Mouse (Mus musculus) urinary bladder, postnatal 14 days (tissue): ENCODE data around the gene H2-Q1.
"Not testable (repeated sequence)": the region's sequence is repeated elsewhere in the genome, so short reads cannot be mapped to it uniquely, and the experiment has no call there.

Experiments used
- DNase-seq: peaks from one replicate; pipeline ENCODE4 v3.0.0; 2021; ENCODE audit warnings: low spot score

H2-Q1 gene

DNA sequence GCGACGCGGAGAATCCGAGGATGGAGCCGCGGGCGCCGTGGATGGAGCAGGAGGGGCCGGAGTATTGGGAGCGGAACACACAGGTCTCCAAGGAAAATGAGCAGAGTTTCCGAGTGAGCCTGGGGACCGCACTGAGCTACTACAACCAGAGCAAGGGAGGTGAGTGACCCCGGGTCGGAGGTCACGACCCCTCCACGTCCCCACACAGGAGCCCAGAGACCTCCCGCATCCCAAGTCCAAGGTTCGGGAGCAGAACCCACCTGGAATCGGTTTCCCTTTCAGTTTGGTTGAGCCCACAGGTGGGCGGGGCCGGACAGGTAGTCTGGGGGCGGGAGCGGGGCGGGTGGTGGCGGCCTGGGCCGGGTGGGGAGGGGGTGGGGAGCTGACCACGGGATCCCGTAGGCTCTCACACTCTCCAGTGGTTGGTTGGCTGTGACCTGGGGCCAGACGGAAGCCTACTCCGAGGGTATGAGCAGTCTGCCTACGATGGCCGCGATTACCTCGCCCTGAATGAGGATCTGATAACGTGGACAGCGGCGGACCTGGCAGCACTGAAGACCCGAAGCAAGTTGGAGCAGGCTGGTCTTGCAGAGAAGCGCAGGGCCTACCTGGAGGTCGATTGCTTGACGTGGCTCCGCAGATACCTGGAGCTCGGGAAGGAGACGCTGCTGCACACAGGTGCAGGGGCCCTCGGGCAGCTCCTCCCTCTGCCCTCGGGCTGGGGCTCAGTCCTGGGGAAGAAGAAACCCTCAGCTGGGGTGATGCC lies 22.7 kb downstream of the H2-Q1 start:
- DNase-seq = peak; percentile 9

DNA sequence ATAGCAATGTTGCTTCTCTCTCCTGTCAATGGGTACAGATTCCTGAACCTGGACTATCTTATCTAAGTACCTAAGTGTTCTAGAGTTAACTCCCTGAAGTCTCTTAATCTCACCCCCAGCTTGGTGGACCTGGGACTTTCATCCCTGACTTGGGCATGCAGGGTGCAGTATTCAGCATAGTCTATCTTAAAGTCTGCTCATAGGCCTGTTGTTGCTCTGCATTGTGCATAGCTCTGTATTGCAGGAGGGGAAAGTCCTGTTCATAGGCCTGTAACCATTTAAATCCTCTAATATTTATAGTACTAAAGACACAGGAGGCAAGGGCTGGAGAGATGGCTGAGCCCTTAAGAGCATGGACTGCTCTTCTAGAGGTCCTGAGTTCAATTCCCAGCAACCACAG lies 27.5 kb downstream of the H2-Q1 start:
- not testable (repeated sequence) for DNase-seq

DNA sequence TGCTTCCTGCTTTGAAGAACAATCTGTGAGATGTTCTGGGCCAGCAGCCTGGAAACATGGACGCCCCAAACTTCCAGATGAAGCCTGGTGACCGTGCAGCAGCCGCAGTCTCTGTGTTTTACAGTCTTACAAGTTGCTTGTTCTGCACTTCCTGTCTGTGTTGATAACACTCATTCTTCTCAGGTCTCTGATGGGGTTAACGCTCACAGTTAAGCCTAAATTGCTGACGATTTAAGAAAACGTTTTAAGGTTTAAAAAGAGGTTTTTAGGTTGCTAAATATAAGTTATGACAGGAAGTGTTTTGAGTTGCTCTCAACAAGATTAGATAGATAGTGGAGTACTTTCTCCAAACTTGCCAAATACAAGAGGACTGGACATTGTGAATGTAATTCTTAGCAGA lies 33.1 kb downstream of the H2-Q1 start:
- not testable (repeated sequence) for DNase-seq

- no peak for DNase-seq
These were observed 33.9 kb downstream of the H2-Q1 start for GRCm38 (mm10) chr17:35354071-35354470.

DNA sequence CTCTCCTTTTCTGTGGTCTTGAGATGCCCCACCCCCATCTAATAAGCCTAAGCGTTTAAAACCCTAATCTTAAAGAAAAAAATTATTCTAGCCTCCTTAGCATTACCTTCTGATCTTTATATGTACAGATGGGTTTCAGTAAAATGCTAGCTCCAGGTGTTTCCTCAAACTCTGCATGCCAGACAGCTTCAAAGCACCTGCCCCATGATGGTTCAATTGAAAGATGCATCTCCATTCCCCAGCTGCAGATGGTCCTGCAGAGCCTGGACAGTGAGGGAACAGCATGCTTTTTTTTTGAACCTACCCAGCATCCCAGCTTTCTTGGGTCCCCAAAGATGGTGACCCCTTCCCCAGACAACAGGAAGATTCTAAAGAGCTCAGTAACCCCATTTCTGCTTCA lies 36.9 kb downstream of the H2-Q1 start:
- no peak for DNase-seq

- no peak for DNase-seq
These were observed 38.7 kb downstream of the H2-Q1 start for GRCm38 (mm10) chr17:35358763-35359469.

DNA sequence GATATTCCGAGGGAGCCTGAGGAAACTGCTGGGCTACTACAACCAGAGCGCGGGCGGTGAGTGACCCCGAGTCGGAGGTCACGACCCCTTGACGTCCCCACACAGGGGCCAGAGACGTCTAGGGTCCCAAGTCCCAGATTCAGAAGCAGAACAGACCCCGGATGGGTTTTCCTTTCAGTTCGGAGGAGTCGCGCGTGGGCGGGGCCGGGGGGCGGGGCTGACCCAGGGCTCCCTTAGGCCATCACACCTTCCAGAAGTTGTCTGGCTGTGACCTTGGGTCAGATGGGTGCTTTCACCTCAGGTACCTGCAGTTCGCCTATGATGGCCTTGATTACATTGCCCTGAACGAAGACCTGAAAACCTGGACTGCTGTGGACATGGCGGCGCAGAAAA lies 39.3 kb downstream of the H2-Q1 start:
- DNase-seq = no peak
